Mouse (Mus musculus) hindbrain, embryonic 15.5 days (tissue): ENCODE results near the gene Smco2. TPM values are rescaled to one million over a fixed set of nuclear protein-coding genes. Genes with fewer than 3 reads are reported as not detected.

Experiments
- ATAC-seq: fragments of 200-750 bp; cut with Nextera tagmentation; 2 replicates; pipeline ENCODE4 v1.8.0; 2017; ENCODE audit warnings: low read depth, moderate number of reproducible peaks, moderate TSS enrichment; ENCODE audit not compliant: low FRiP score
- H3K27ac ChIP-seq: fragments of 300-500 bp; sonication (generic); replicated peaks from 2 replicates; pipeline ENCODE4 v1.5.1; 2015; ENCODE audit warnings: mild to moderate bottlenecking, inconsistent platforms
- H3K27me3 ChIP-seq: fragments of 300-500 bp; sonication (generic); 2 replicates; pipeline ENCODE4 v1.6.1; 2015; ENCODE audit warnings: control low read depth, inconsistent platforms
- H3K36me3 ChIP-seq: fragments of 300-500 bp; sonication (generic); 2 replicates; pipeline ENCODE4 v1.6.1; 2015; ENCODE audit warnings: control low read depth, inconsistent platforms
- H3K4me1 ChIP-seq: fragments of 300-500 bp; sonication (generic); replicated peaks from 2 replicates; pipeline ENCODE4 v1.6.1; 2015; ENCODE audit warnings: control low read depth, inconsistent platforms
- H3K4me2 ChIP-seq: fragments of 300-500 bp; sonication (generic); 2 replicates; pipeline ENCODE4 v1.6.1; 2015; ENCODE audit warnings: moderate library complexity, mild to moderate bottlenecking, inconsistent platforms
- H3K4me3 ChIP-seq: fragments of 300-500 bp; sonication (generic); 2 replicates; pipeline ENCODE4 v1.5.1; 2015; ENCODE audit warnings: mild to moderate bottlenecking, inconsistent platforms
- H3K9ac ChIP-seq: fragments of 300-500 bp; sonication (generic); 2 replicates; pipeline ENCODE4 v1.6.1; 2015; ENCODE audit warnings: inconsistent platforms
- H3K9me3 ChIP-seq: fragments of 300-500 bp; sonication (generic); 2 replicates; pipeline ENCODE4 v1.6.1; 2016; ENCODE audit warnings: control low read depth, inconsistent platforms
- WGBS: fragments of 180-500 bp; shearing (Covaris S2); methylation state at CpG from one replicate; pipeline ENCODE4 v1.1.7; 2015; 5-methylcytosine and 5-hydroxymethylcytosine counted together
- polyA plus RNA-seq: library from polyadenylated mRNA; unstranded; fragments of >200 nt; fragmentation: Nextera tagmentation; extraction: Ambion mirVana; gene quantifications from 2 replicates; pipeline ENCODE4 v1.2.1, GENCODE M21; 2015

The Smco2 gene
- polyA plus RNA-seq, 1 experiment from 2014 or later: not detected

DNA sequence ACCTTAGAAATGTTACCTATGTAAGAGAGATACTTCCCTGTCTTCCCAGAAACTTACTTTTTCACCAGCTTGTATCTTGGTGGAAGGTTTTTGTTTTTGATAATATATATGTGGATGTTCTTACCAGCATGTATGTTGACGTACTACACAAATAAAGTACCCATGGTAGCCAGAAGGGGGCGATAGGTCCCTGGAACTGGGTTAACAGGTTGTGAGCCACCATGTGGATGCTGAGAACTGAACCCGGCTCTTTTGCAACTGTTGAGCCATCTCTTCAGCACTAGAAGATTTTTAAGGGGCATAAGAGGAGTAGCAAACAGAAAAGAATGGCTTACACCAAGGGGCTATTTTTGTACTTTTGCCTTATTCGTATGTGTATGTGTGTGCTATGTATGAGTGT lies 15.8 kb downstream of the Smco2 start:
- 83% methylated on average over 4 of the region's 4 CpGs for WGBS
- Histone ChIP-seq H3K4me3 (no peak overlapping the region), H3K4me2 (no peak overlapping the region), H3K4me1 (no peaks in the 10 kb centered on the region), H3K36me3 (no peaks in the 10 kb centered on the region), H3K9me3 (no peaks in the 10 kb centered on the region), H3K27ac (no peak overlapping the region), H3K9ac (no peak overlapping the region), H3K27me3 (no peaks in the 10 kb centered on the region)
- ATAC-seq: no peak

DNA sequence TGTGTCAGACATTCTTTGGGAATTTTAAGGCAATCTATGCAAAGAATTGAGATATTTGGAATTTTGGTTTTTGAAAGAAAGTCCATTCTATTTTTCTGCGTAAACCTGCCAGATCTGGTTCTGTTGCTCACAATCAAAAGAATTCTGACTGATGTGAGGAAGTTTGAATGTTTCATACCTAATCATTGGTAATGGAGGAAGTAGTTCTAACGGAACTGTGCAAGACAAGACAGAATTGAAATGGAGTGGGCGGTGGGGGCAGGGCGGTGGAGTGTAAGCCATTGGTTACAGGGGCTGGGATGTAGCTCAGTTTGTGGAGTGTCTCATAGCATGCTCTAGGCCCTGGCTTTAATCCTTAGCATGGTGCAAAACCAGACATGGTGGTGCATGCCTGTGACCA lies 22.1 kb downstream of the Smco2 start:
- H3K27me3 ChIP-seq: no peaks in the 10 kb centered on the region
- H3K9ac ChIP-seq: no peak overlapping the region
- no peaks in the 10 kb centered on the region for H3K9me3 ChIP-seq
- no peak overlapping the region for H3K27ac ChIP-seq
- no peaks in the 10 kb centered on the region for H3K4me1 ChIP-seq
- no peak overlapping the region for H3K4me3 ChIP-seq
- 94% methylated on average over 4 of the region's 4 CpGs for WGBS
- no peak overlapping the region for H3K4me2 ChIP-seq
- ATAC-seq: no peak
- H3K36me3 ChIP-seq: no peaks in the 10 kb centered on the region

DNA sequence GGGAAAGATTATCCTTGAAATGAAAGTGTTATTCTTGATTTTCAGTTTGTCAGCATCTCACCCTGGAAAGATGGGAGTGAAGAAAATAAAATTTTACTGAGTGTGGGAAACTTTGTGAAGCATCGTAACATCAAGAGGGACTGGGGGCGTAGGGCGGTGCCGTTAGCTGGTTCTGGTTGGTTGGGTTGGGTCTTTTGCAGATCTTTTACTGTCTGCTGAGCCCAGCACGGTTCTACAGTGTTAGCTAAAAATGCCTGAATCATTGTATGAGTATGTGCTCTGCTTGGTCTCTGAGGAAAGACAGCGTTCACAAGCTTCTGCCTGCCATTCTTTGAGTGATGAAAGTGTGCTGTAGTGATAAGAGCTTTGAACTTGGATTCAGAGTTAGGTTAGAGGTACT lies 24.5 kb downstream of the Smco2 start:
- Histone ChIP-seq H3K4me2 (no peak overlapping the region), H3K4me1 (no peaks in the 10 kb centered on the region), H3K27me3 (no peaks in the 10 kb centered on the region), H3K27ac (no peak overlapping the region), H3K9ac (no peak overlapping the region), H3K4me3 (no peak overlapping the region), H3K36me3 (no peaks in the 10 kb centered on the region), H3K9me3 (no peaks in the 10 kb centered on the region)
- no peak for ATAC-seq
- 88% methylated on average over 6 of the region's 6 CpGs for WGBS

- Histone ChIP-seq H3K9me3 (no peaks in the 10 kb centered on the region), H3K36me3 (no peaks in the 10 kb centered on the region), H3K4me2 (no peak overlapping the region), H3K9ac (no peak overlapping the region), H3K27ac (no peak overlapping the region), H3K4me3 (no peak overlapping the region), H3K27me3 (no peaks in the 10 kb centered on the region), H3K4me1 (no peaks in the 10 kb centered on the region)
- no peak for ATAC-seq
- WGBS: 92% methylated on average over 2 of the region's 2 CpGs
Measured at GRCm38 (mm10) chr6:146876820-146877219, 26.9 kb downstream of the Smco2 start.

DNA sequence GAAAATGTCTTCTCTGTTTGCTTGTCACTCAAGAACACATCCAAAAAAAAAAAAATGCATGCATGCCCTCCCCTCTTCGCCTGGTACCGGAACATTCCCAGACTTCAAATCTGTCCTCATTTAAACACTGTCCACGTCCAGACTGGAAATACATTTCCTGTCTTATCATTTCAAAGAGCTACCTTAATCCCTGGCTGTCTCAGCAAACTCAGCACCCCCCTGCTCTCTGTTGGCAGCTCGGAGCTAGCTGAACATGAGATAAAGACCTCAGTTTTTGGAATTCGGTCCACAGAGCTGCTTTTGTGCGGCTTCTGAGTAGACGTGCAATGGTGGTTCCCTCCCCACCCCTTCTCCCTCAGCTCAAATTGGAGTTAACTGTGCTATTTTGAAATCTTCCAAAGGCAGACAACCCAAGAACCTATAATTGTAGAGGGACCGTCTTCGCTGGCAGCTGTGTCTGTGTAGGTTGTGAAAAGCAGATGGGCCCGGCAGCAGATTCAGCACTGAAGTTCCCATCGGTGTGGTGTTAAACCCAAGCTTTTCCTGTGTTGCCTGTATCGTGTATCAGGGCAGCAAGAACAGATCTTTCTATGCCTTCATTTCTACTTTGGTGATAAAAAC lies 27.6 kb downstream of the Smco2 start:
- H3K27me3 ChIP-seq: no peaks in the 10 kb centered on the region
- H3K9me3 ChIP-seq: no peaks in the 10 kb centered on the region
- H3K27ac ChIP-seq: no peak overlapping the region
- no peak overlapping the region for H3K4me2 ChIP-seq
- H3K9ac ChIP-seq: no peak overlapping the region
- no peak for ATAC-seq
- 91% methylated on average over 12 of the region's 12 CpGs for WGBS
- no peak overlapping the region for H3K4me3 ChIP-seq
- H3K4me1 ChIP-seq: no peaks in the 10 kb centered on the region
- no peaks in the 10 kb centered on the region for H3K36me3 ChIP-seq

- Histone ChIP-seq H3K4me3 (no peak overlapping the region), H3K27ac (no peak overlapping the region), H3K4me2 (no peak overlapping the region), H3K4me1 (no peaks in the 10 kb centered on the region), H3K36me3 (no peaks in the 10 kb centered on the region), H3K27me3 (no peaks in the 10 kb centered on the region), H3K9me3 (no peaks in the 10 kb centered on the region), H3K9ac (no peak overlapping the region)
- no peak for ATAC-seq
- 40% methylated on average over 10 of the region's 10 CpGs for WGBS
Measured at GRCm38 (mm10) chr6:146878926-146879325, 29.0 kb downstream of the Smco2 start.

- no peak overlapping the region for H3K9ac ChIP-seq
- no peaks in the 10 kb centered on the region for H3K9me3 ChIP-seq
- no peaks in the 10 kb centered on the region for H3K27me3 ChIP-seq
- H3K4me2 ChIP-seq: no peak overlapping the region
- WGBS: 85% methylated on average over 9 of the region's 9 CpGs
- no peaks in the 10 kb centered on the region for H3K36me3 ChIP-seq
- no peak overlapping the region for H3K27ac ChIP-seq
- ATAC-seq: no peak
- no peaks in the 10 kb centered on the region for H3K4me1 ChIP-seq
- H3K4me3 ChIP-seq: no peak overlapping the region
Measured at GRCm38 (mm10) chr6:146879856-146880255, 30.0 kb downstream of the Smco2 start.

DNA sequence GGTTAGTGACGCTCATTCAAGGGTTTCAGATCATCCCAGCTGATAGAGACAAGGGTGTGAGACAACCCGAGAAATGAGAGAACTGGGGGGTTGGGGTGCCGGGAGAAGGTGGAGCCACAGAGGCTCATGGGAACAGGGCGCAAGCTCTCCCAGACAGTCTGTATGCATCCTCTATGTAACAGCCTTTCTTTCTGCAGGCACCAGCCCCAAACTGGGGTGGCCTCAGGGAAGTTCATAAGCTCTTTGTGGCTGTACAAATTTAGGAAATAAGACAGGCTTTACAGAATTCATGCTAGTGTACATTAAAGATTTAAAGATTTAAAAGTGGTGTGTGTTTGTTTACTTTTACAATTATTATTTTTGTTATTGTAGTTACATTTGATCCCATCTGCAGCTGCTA lies 30.4 kb downstream of the Smco2 start:
- H3K9me3 ChIP-seq: no peaks in the 10 kb centered on the region
- no peaks in the 10 kb centered on the region for H3K4me1 ChIP-seq
- no peaks in the 10 kb centered on the region for H3K36me3 ChIP-seq
- H3K27ac ChIP-seq: no peak overlapping the region
- ATAC-seq: no peak
- WGBS: 86% methylated on average over 4 of the region's 4 CpGs
- H3K27me3 ChIP-seq: no peaks in the 10 kb centered on the region
- H3K4me3 ChIP-seq: no peak overlapping the region
- no peak overlapping the region for H3K9ac ChIP-seq
- no peak overlapping the region for H3K4me2 ChIP-seq

- Histone ChIP-seq H3K27me3 (no peaks in the 10 kb centered on the region), H3K9me3 (no peaks in the 10 kb centered on the region), H3K9ac (no peak overlapping the region), H3K4me2 (no peak overlapping the region), H3K4me3 (no peak overlapping the region), H3K27ac (no peak overlapping the region), H3K4me1 (no peaks in the 10 kb centered on the region), H3K36me3 (no peaks in the 10 kb centered on the region)
- ATAC-seq: no peak
- WGBS: 73% methylated on average over 13 of the region's 13 CpGs
Measured at GRCm38 (mm10) chr6:146881896-146882770, 32.2 kb downstream of the Smco2 start.

DNA sequence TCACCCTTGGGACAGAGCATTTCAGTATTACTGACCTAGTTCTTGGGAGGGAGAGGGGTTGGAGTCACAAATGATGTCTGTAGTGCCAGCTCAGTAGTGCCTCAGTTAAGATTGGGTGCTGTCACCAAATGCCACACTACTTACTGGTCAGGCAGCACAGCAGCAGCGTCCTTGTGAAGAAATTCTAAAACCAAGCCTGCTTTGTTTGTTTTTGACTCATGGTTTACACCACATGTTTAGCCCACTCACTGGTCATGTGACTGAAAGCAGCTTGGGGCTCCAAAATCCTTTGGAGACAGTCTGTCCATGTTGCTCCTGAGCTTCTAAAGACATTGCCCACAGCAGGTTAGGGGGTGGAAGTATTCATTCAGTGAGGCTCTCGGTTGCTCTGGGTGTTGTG lies 33.5 kb downstream of the Smco2 start:
- H3K27ac ChIP-seq: no peak overlapping the region
- H3K36me3 ChIP-seq: no peaks in the 10 kb centered on the region
- H3K27me3 ChIP-seq: no peaks in the 10 kb centered on the region
- H3K4me1 ChIP-seq: no peaks in the 10 kb centered on the region; the same call in 1 of the 2 replicates
- no peak for ATAC-seq
- 61% methylated on average over 2 of the region's 2 CpGs for WGBS
- no peak overlapping the region for H3K4me2 ChIP-seq
- no peak overlapping the region for H3K4me3 ChIP-seq
- no peaks in the 10 kb centered on the region for H3K9me3 ChIP-seq
- H3K9ac ChIP-seq: no peak overlapping the region

- no peak overlapping the region for H3K4me3 ChIP-seq
- no peaks in the 10 kb centered on the region for H3K9me3 ChIP-seq
- H3K27me3 ChIP-seq: no peaks in the 10 kb centered on the region; the same call in 1 of the 2 replicates
- H3K36me3 ChIP-seq: no peaks in the 10 kb centered on the region
- WGBS: 89% methylated on average over 3 of the region's 3 CpGs
- H3K4me2 ChIP-seq: no peak overlapping the region
- no peak overlapping the region for H3K27ac ChIP-seq
- ATAC-seq: no peak
- no peak overlapping the region for H3K9ac ChIP-seq
- H3K4me1 ChIP-seq: peaks cover 4% of the 10 kb centered on the region
Measured at GRCm38 (mm10) chr6:146884171-146884570, 34.3 kb downstream of the Smco2 start.

GRCm38 (mm10) chr6:146884851-146885250 lies 34.9 kb downstream of the Smco2 start:
- Histone ChIP-seq H3K9ac (no peak overlapping the region), H3K27me3 (no peaks in the 10 kb centered on the region; the same call in 1 of the 2 replicates), H3K4me1 (peaks cover 7% of the 10 kb centered on the region), H3K9me3 (no peaks in the 10 kb centered on the region), H3K36me3 (no peaks in the 10 kb centered on the region), H3K4me2 (no peak overlapping the region), H3K27ac (no peak overlapping the region), H3K4me3 (no peak overlapping the region)
- ATAC-seq: no peak
- WGBS: 38% methylated on average over 4 of the region's 4 CpGs
